Mouse (Mus musculus): ENCODE data around the gene H1fnt. TPM values are rescaled to one million over a fixed set of nuclear protein-coding genes. Genes with fewer than 3 reads are reported as not detected.

Gene H1fnt
- polyA plus RNA-seq (2017; shearing (Covaris generic)), result not detected

DNA sequence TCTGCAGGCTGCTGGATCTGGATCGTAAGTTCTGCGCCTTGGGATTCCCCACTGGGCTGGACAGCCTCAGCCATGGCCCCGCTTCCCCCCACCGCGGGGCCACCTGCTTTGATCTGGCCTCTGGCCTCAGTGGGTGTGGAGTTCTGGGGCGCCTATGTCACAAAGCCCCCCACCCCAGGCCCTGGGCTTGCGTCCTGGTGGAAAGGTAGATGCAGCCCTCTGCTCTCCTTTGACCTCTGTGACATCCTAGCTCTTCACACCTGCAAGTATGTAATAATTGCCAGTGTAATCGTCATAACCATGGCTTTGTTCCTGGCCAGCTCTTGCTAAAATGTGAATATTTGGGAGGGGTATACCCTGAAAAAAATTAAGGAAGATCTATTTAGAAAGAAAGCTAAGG is at the start of gene H1fnt:
TSS of gene H1fnt (minus strand) at position 101 of the 400 bp plus-strand sequence.

DNA sequence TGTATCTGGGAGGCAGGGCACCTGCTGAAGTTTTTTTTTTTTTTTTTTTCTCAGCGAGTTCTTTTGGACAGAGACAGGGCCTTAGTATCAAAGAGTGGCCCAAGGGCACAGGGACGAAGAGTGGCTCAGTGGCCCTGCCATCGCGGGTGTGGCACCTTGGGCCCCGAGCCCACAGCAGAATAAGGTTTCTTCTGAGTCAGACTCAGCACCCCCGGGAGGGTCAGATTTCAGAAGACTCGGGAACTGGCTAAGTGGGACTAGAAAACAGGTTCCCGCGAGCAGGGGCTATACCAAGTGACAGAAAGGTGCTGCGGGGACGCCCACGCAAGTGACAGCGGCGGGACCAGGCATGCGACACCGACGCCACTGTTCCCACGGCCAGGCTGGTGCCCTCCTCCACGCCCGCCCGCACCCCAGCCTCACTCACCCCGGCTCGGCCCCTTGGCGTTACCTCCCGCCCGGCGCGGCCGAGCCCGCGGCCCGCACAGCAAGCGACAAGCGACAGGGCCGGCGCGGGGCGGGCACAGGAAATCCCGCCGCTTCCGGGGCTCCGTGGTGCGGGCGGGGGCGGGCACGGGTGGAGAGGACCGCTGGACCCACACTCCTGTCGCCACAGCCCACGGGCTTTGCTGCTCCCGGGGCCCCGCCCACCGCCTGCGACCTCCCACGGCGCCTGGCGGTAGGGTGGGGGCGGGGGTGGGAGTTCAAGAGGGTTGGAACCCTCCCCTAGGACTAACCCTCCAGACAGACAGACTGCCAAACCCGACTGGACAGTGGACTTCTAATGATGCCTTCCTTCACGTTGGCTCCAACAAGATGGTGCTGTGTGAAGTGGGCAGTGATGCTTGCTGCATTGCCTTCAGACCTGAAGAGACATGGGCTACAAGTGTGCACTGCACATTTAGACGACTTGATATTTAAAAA is 38.8 kb upstream of the H1fnt start, which contains the start of gene Zfp641:
TSS of gene Zfp641 (minus strand) at position 534 of the 924 bp plus-strand sequence.

DNA sequence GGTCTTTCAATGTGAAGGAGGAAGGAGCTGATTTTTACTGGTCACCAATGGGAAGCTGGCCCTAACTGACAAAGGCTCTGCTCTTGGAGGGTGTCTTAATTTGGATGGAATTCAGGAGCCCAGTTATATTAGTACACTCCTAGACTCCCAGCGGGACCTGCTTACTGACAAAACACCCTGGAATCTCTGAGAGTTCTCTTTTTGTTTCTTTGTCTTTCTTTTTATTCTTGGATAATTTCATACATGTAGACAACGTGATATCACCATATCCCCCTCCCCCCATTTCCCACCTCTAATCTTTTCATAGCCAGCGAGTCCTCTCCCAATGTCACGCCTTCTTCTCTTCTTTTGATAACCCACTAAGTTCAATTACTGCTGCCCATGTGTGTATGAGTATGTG is 22.7 kb downstream of the H1fnt start, which contains the start of gene Olfr286:
TSS of gene Olfr286 (minus strand) at position 101 of the 400 bp plus-strand sequence.

DNA sequence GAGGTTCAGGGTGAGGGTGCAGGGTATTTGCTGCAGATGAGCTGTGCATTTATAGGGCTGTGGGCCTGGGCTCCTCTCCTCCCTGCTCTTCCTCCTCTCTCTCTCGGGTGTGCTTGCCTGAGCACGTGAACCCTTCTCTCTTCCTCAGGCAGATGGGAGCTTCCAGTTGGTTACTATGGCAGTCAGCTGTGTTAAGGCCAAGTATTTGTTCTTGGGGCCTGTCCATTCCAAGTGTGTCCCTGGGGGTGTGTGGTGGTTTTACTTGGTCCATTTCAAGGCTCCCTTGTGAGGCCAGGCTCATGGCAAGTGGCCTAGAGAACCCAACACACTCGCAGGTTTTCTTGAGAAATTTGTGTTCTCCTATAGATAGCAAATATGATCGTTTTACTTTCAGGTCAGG is 36.2 kb downstream of the H1fnt start, which contains the start of the genes Gm44579 and Olfr287:
TSS of gene Gm44579 (minus strand) at position 101 of the 400 bp plus-strand sequence.
TSS of gene Olfr287 (minus strand) at position 180 of the 400 bp plus-strand sequence.

Other genes starting within 250 kb of the H1fnt start
- gene Pfkm, start 164.7 kb downstream of the H1fnt start, polyA plus RNA-seq (2017; shearing (Covaris generic)), result 18.2 TPM
- 47.9 TPM for gene Senp1, start 163.5 kb downstream of the H1fnt start, polyA plus RNA-seq (2017; shearing (Covaris generic))
- gene Asb8, start 91.7 kb downstream of the H1fnt start, polyA plus RNA-seq (2017; shearing (Covaris generic)), result 50.0 TPM
- 0.30 TPM for gene Ccdc184, start 90.1 kb downstream of the H1fnt start, polyA plus RNA-seq (2017; shearing (Covaris generic))
- gene Olfr288, start 61.8 kb downstream of the H1fnt start, polyA plus RNA-seq (2017; shearing (Covaris generic)), result not detected
- not detected for gene Gm44579, start 36.3 kb downstream of the H1fnt start, polyA plus RNA-seq (2017; shearing (Covaris generic))
- gene Olfr287, start 36.2 kb downstream of the H1fnt start, polyA plus RNA-seq (2017; shearing (Covaris generic)), result not detected
- 0.10 TPM for gene Olfr286, start 22.8 kb downstream of the H1fnt start, polyA plus RNA-seq (2017; shearing (Covaris generic))
- gene Zfp641, start 38.9 kb upstream of the H1fnt start, polyA plus RNA-seq (2017; shearing (Covaris generic)), result not detected
- gene Olfr285, start 60.1 kb upstream of the H1fnt start, polyA plus RNA-seq (2017; shearing (Covaris generic)), result not detected
- gene Olfr284, start 83.7 kb upstream of the H1fnt start, polyA plus RNA-seq (2017; shearing (Covaris generic)), result not detected
- not detected for gene Olfr283, start 123.7 kb upstream of the H1fnt start, polyA plus RNA-seq (2017; shearing (Covaris generic))
- gene Olfr282, start 173.9 kb upstream of the H1fnt start, polyA plus RNA-seq (2017; shearing (Covaris generic)), result not detected
- not detected for gene Olfr281, start 195.3 kb upstream of the H1fnt start, polyA plus RNA-seq (2017; shearing (Covaris generic))
- gene OR5BS1P, start 212.6 kb upstream of the H1fnt start, polyA plus RNA-seq (2017; shearing (Covaris generic)), result not detected
- gene Lalba, start 225.4 kb upstream of the H1fnt start, polyA plus RNA-seq (2017; shearing (Covaris generic)), result not detected
- not detected for gene Olfr279, start 235.1 kb upstream of the H1fnt start, polyA plus RNA-seq (2017; shearing (Covaris generic))